ENCODE assay signal across 14 mouse cellular contexts in the genomic region with DNA sequence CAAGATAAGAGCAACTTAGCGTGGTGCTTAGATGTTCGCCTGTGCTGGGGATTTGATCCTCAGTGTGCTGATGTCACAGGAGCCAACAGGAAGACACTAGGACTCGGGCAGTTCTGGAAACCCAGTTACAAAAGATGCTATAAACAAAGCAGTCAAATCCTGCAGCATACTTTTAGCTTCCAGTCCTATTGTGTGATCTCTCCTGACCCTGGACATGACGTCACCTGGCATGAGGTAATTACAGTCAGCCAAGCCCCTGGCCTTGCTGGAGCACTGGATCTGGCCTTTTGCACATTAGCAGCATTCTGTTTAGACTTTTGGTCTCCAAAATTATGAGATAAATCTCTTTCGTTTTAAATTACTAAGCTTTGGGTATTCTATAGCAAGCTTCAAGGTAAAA. TPM values are rescaled to one million over a fixed set of nuclear protein-coding genes. Genes with fewer than 3 reads are reported as not detected.
DNase-seq lines count a peak whose midpoint lies in the region; ATAC-seq and TF ChIP-seq lines count a peak whose summit lies in the region.
"Had no signal": no experiment of that assay in that cellular context is flagged by ENCODE, and none has a peak within 500 bp of the region (broad histone marks: within the 10 kb centered on the region; RNA-seq: fewer than 3 reads in every experiment).

No protein-coding gene starts in this region.

- H3K4me2 ChIP-seq in hindbrain, embryonic 14.5 days (replicated peaks), result no peak overlapping the region
- no peak overlapping the region for H3K4me2 ChIP-seq in hindbrain, postnatal 0 days (ENCODE audit: low read depth, low read length)
- H3K4me2 ChIP-seq in heart, embryonic 14.5 days (ENCODE audit: low read length), result no peak overlapping the region
- no peak overlapping the region for H3K4me2 ChIP-seq in hindbrain, embryonic 13.5 days
- H3K4me2 ChIP-seq: limb, embryonic 12.5 days had no signal

- no peaks in the 10 kb centered on the region for H3K4me1 ChIP-seq in hindbrain, embryonic 14.5 days (replicated peaks; ENCODE audit: control insufficient read depth, insufficient read depth, low read length)
- H3K4me1 ChIP-seq in hindbrain, postnatal 0 days (ENCODE audit: insufficient read depth, low read length), result peaks cover 18% of the 10 kb centered on the region
- peaks cover 24 to 50% of the 10 kb centered on the region in 2 experiments for H3K4me1 ChIP-seq in heart, embryonic 14.5 days (ENCODE audit: control insufficient read depth in 2 of 2, insufficient read depth in 2 of 2, low read length in 2 of 2)
- H3K4me1 ChIP-seq in hindbrain, embryonic 13.5 days (replicated peaks), result peaks cover 31% of the 10 kb centered on the region

- H3K9ac ChIP-seq in hindbrain, embryonic 14.5 days, result 0 out of 2 replicates have a peak overlapping the region, but pooled peaks have one; percentile 13
- H3K9ac ChIP-seq in hindbrain, postnatal 0 days (replicated peaks; ENCODE audit: low read length), result no peak overlapping the region
- peak overlapping the region; percentile 41; the same call in 1 of the 2 replicates for H3K9ac ChIP-seq in heart, embryonic 14.5 days (ENCODE audit: low read length)
- H3K9ac ChIP-seq in hindbrain, embryonic 13.5 days, result no peak overlapping the region; the same call in 1 of the 2 replicates
- H3K9ac ChIP-seq: limb, embryonic 12.5 days had no signal

- H3K27ac ChIP-seq in hindbrain, embryonic 14.5 days, result no peak overlapping the region
- H3K27ac ChIP-seq in hindbrain, postnatal 0 days, result no peak overlapping the region
- peak overlapping the region; percentile 21 to 47 for H3K27ac ChIP-seq in heart, embryonic 14.5 days (replicated peaks in 1 of 2; ENCODE audit: control insufficient read depth in 1 of 2, insufficient read depth in 1 of 2, low read depth in 2 of 2, low read length in 2 of 2)
- H3K27ac ChIP-seq in hindbrain, embryonic 13.5 days, result no peak overlapping the region
- H3K27ac ChIP-seq: limb, embryonic 12.5 days had no signal

- H3K36me3 ChIP-seq in hindbrain, embryonic 14.5 days (replicated peaks; ENCODE audit: control insufficient read depth, insufficient read depth), result no peaks in the 10 kb centered on the region
- no peaks in the 10 kb centered on the region for H3K36me3 ChIP-seq in hindbrain, postnatal 0 days (ENCODE audit: insufficient read depth, low read length)
- H3K36me3 ChIP-seq in heart, embryonic 14.5 days (ENCODE audit: control insufficient read depth, insufficient read depth, low read length), result 0 out of 2 replicates have a peak, but pooled peaks cover 7% of the 10 kb centered on the region
- H3K36me3 ChIP-seq in hindbrain, embryonic 13.5 days, result peaks cover 10% of the 10 kb centered on the region

- DNase-seq in hindbrain, embryonic 14.5 days (ENCODE audit: low spot score), result no peak
- DNase-seq in hindbrain, postnatal 0 days (ENCODE audit: low spot score), result no peak
- peak; percentile 32 for DNase-seq in MN1 (ENCODE audit: low spot score)
- peak; percentile 49 for DNase-seq in adrenal gland, postnatal 25 days
- no peak for DNase-seq in frontal cortex, postnatal 10 days (ENCODE audit: low spot score in 2 of 2)
- DNase-seq in ovary, postnatal 10 days (ENCODE audit: low spot score), result no peak
- DNase-seq: cerebellum, adult 18-20 months; gastrocnemius, postnatal 25 days had no signal

- H3K9me3 ChIP-seq in hindbrain, embryonic 14.5 days (ENCODE audit: control insufficient read depth, low read length), result no peaks in the 10 kb centered on the region
- no peaks in the 10 kb centered on the region for H3K9me3 ChIP-seq in hindbrain, postnatal 0 days (ENCODE audit: low read length)
- no peaks in the 10 kb centered on the region for H3K9me3 ChIP-seq in heart, embryonic 14.5 days (ENCODE audit: control insufficient read depth, low read length)
- no peaks in the 10 kb centered on the region for H3K9me3 ChIP-seq in hindbrain, embryonic 13.5 days
- H3K9me3 ChIP-seq: limb, embryonic 12.5 days had no signal

- 73% methylated on average over 5 of the region's 5 CpGs for whole genome bisulfite sequencing in hindbrain, embryonic 14.5 days
- 71% methylated on average over 5 of the region's 5 CpGs for WGBS in hindbrain, postnatal 0 days
- WGBS in heart, embryonic 14.5 days, result 38% methylated on average over 5 of the region's 5 CpGs
- 76% methylated on average over 5 of the region's 5 CpGs for WGBS in hindbrain, embryonic 13.5 days

- no peak for TF ChIP-seq CTCF in hindbrain, postnatal 0 days (IDR thresholded peaks at IDR 0.05; ENCODE audit: low read depth)

- ATAC-seq in hindbrain, embryonic 14.5 days (ENCODE audit: low FRiP score), result no peak
- ATAC-seq in hindbrain, postnatal 0 days, result no peak
- no peak for ATAC-seq in heart, embryonic 14.5 days (ENCODE audit: insufficient number of reproducible peaks, insufficient read depth, low FRiP score, low read depth)
- no peak for ATAC-seq in hindbrain, embryonic 13.5 days (ENCODE audit: low FRiP score)
- ATAC-seq: intestine, postnatal 0 days had no signal

- H3K4me3 ChIP-seq in hindbrain, embryonic 14.5 days (replicated peaks; ENCODE audit: low read length), result no peak overlapping the region
- H3K4me3 ChIP-seq in hindbrain, postnatal 0 days (ENCODE audit: low read length), result no peak overlapping the region
- no peak overlapping the region for H3K4me3 ChIP-seq in heart, embryonic 14.5 days (ENCODE audit: control insufficient read depth in 1 of 2, insufficient read depth in 1 of 2, low read depth in 1 of 2, low read length in 2 of 2)
- no peak overlapping the region for H3K4me3 ChIP-seq in hindbrain, embryonic 13.5 days
- H3K4me3 ChIP-seq: limb, embryonic 12.5 days; megakaryocyte, embryonic 14.5 days had no signal

- no peaks in the 10 kb centered on the region for H3K27me3 ChIP-seq in hindbrain, embryonic 14.5 days (ENCODE audit: control insufficient read depth, insufficient read depth, low read length)
- H3K27me3 ChIP-seq in hindbrain, postnatal 0 days (ENCODE audit: insufficient read depth, low read length), result no peaks in the 10 kb centered on the region
- H3K27me3 ChIP-seq in heart, embryonic 14.5 days (ENCODE audit: control insufficient read depth, insufficient read depth, low read length), result no peaks in the 10 kb centered on the region
- no peaks in the 10 kb centered on the region for H3K27me3 ChIP-seq in hindbrain, embryonic 13.5 days
- H3K27me3 ChIP-seq: CH12.LX; limb, embryonic 12.5 days; megakaryocyte, embryonic 14.5 days had no signal

RNA-seq across cellular contexts. Expression of a gene that starts 38.8 kb away (rescaled TPM):
- polyA plus RNA-seq in hindbrain, embryonic 14.5 days (2014; fragmentation: Nextera tagmentation; extraction: Ambion mirVana), result 44.6 and 49.8 TPM in 2 replicates
- total RNA-seq in hindbrain, postnatal 0 days (2014; rRNA removed), result 62.6 and 83.1 TPM in 2 replicates
- 43.0 and 49.4 TPM in 2 replicates for polyA plus RNA-seq in hindbrain, postnatal 0 days (2015; fragmentation: Nextera tagmentation; extraction: Ambion mirVana)
- 61.4 and 68.0 TPM in 2 replicates for total RNA-seq in adrenal gland, postnatal 25 days (2021)
- polyA plus RNA-seq in heart, embryonic 14.5 days (2014; fragmentation: Nextera tagmentation; extraction: Ambion mirVana), result 10.9 and 12.5 TPM in 2 replicates
- polyA plus RNA-seq in hindbrain, embryonic 13.5 days (2015; fragmentation: Nextera tagmentation; extraction: Ambion mirVana), result 25.5 and 25.9 TPM in 2 replicates

Comparison
In these comparisons a context has a peak if more than half of its experiments do, and no peak if none do; other contexts are left out.
1. H3K9ac ChIP-seq: peak in hindbrain, embryonic 14.5 days (single experiment) and heart, embryonic 14.5 days (single experiment); none in hindbrain, postnatal 0 days (single experiment) and hindbrain, embryonic 13.5 days (single experiment).
2. DNase-seq: peak in MN1 (single experiment) and adrenal gland, postnatal 25 days (single experiment); none in hindbrain, embryonic 14.5 days (single experiment), hindbrain, postnatal 0 days (single experiment), frontal cortex, postnatal 10 days (0 of 2) and ovary, postnatal 10 days (single experiment).
3. H3K27ac ChIP-seq: peak in heart, embryonic 14.5 days (2 of 2); none in hindbrain, embryonic 14.5 days (single experiment), hindbrain, postnatal 0 days (single experiment) and hindbrain, embryonic 13.5 days (single experiment).